Mouse (Mus musculus) c-Kit-positive CD71-positive TER-119-positive erythroid progenitor cells, embryonic 14.5 days (primary cell): ENCODE measurements around the gene Sult2a1.
"Not testable (repeated sequence)": the region's sequence is repeated elsewhere in the genome, so short reads cannot be mapped to it uniquely, and the experiment has no call there.

Experiments
- DNase-seq: peaks from one replicate; pipeline ENCODE4 v3.0.0-alpha.2; 2013; ENCODE audit warnings: low spot score

Gene Sult2a1

DNA sequence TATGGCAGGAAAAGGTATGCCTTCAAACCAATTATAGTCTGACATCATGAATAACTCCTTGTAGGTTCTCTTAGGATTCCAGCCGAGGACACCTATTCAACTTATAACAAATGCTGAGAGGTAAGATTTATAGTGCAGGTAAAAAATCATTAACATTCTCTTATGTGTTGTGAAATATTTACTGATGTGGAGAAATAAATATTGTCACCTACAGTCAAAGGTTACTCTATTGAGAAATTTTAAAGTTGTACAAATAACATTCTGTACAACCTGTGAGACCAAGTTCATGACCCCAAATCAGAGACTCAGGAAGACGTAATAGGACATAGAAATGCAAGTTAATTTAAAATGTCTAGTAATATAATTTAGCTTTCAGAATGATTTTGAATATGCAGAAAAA lies at the start of gene Sult2a1:
Gene Sult2a1 (minus strand): TSS at position 101 of the 400 bp plus-strand sequence.
- DNase-seq: not testable (repeated sequence)

- DNase-seq: no peak
Measured at GRCm38 (mm10) chr7:13813913-13814312, 23.3 kb downstream of the Sult2a1 start.
